Mouse (Mus musculus): ENCODE measurements around the gene Spag7. TPM values are rescaled to one million over a fixed set of nuclear protein-coding genes. Genes with fewer than 3 reads are reported as not detected.

Spag7 gene
- polyA plus RNA-seq, 1 experiment, result 20.2 TPM

DNA sequence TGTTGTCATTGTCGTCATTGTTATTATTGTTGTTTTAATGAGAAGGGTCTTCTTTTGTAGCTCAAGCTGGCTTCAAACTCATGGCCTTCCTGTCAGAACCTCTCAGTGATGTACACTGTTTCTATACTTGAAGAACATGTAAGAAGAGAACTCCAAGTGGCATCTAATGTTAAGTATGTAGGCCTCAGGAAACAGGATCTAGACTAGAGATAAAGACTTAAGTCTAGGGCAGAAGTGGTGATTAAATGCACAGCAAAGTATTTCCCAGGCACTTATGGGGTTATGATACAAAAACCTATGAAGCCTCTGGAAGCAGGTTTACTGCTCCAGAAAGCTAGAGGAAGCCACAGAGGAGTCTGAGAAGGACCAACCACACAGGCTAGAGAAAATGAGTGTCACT lies 30.9 kb downstream of the Spag7 start:
- TF ChIP-seq CTCF (IDR thresholded peaks at IDR 0.05; ENCODE audit: extremely low read depth, insufficient read depth, insufficient read length, insufficient replicate concordance) (no peak), POLR2A (IDR thresholded peaks at IDR 0.05; ENCODE audit: low read depth, low read length) (no peak)
- Histone ChIP-seq H3K27me3 (ENCODE audit: control insufficient read depth, insufficient read depth, low read length) (no peaks in the 10 kb centered on the region), H3K27ac (ENCODE audit: insufficient read depth, low read length) (no peak overlapping the region), H3K4me3 (ENCODE audit: extremely low read depth, insufficient read depth, insufficient read length) (no peak overlapping the region), H3K4me1 (ENCODE audit: control insufficient read depth, insufficient read depth, insufficient read length) (no peaks in the 10 kb centered on the region), H3K36me3 (ENCODE audit: control insufficient read depth, insufficient read depth, low read length) (no peaks in the 10 kb centered on the region)
- DNase-seq (ENCODE audit: low read depth in 1 of 2, low spot score in 2 of 2), result no peak
- 69% methylated on average over 1 of the region's 1 CpGs for WGBS

DNA sequence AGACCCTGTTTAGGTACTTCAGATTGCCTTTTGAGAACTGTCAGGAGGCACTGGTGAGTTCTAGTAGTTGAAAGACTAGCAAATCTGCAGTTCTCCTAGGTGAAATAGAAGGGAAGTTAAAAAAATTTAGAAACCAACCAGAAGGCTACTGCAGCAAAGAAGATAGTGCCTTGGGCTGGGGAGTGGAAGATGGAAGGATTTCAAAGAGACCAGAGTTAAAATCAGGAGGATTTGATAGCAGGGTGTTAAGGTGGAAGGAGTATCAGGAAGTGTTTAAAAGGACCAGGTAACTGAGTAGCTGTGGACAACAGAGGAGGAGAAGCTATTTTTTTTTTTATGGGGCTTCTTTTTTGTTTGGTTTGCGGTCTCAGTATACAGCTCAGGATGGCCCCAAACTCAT lies 31.5 kb downstream of the Spag7 start:
- TF ChIP-seq CTCF (IDR thresholded peaks at IDR 0.05; ENCODE audit: extremely low read depth, insufficient read depth, insufficient read length, insufficient replicate concordance) (no peak), POLR2A (IDR thresholded peaks at IDR 0.05; ENCODE audit: low read depth, low read length) (no peak)
- H3K27ac ChIP-seq (ENCODE audit: insufficient read depth, low read length), result no peak overlapping the region
- H3K4me1 ChIP-seq (ENCODE audit: control insufficient read depth, insufficient read depth, insufficient read length), result no peaks in the 10 kb centered on the region
- no peaks in the 10 kb centered on the region for H3K27me3 ChIP-seq (ENCODE audit: control insufficient read depth, insufficient read depth, low read length)
- DNase-seq (ENCODE audit: low read depth in 1 of 2, low spot score in 2 of 2), result no peak
- no peaks in the 10 kb centered on the region for H3K36me3 ChIP-seq (ENCODE audit: control insufficient read depth, insufficient read depth, low read length)
- H3K4me3 ChIP-seq (ENCODE audit: extremely low read depth, insufficient read depth, insufficient read length), result no peak overlapping the region
- WGBS, result 92% methylated on average over 1 of the region's 1 CpGs

- TF ChIP-seq CTCF (IDR thresholded peaks at IDR 0.05; ENCODE audit: extremely low read depth, insufficient read depth, insufficient read length, insufficient replicate concordance) (no peak), POLR2A (IDR thresholded peaks at IDR 0.05; ENCODE audit: low read depth, low read length) (no peak)
- H3K36me3 ChIP-seq (ENCODE audit: control insufficient read depth, insufficient read depth, low read length), result no peaks in the 10 kb centered on the region
- WGBS, result 92% methylated on average over 4 of the region's 4 CpGs
- no peaks in the 10 kb centered on the region for H3K4me1 ChIP-seq (ENCODE audit: control insufficient read depth, insufficient read depth, insufficient read length)
- H3K27me3 ChIP-seq (ENCODE audit: control insufficient read depth, insufficient read depth, low read length), result no peaks in the 10 kb centered on the region
- H3K4me3 ChIP-seq (ENCODE audit: extremely low read depth, insufficient read depth, insufficient read length), result no peak overlapping the region
- H3K27ac ChIP-seq (ENCODE audit: insufficient read depth, low read length), result no peak overlapping the region
- no peak for DNase-seq (ENCODE audit: low read depth in 1 of 2, low spot score in 2 of 2)
Observed at GRCm38 (mm10) chr11:70635601-70636000, 33.6 kb downstream of the Spag7 start.

- H3K27me3 ChIP-seq (ENCODE audit: control insufficient read depth, insufficient read depth, low read length), result no peaks in the 10 kb centered on the region
- H3K4me1 ChIP-seq (ENCODE audit: control insufficient read depth, insufficient read depth, insufficient read length), result no peaks in the 10 kb centered on the region
- no peak for DNase-seq (ENCODE audit: low read depth in 1 of 2, low spot score in 2 of 2)
- H3K36me3 ChIP-seq (ENCODE audit: control insufficient read depth, insufficient read depth, low read length), result no peaks in the 10 kb centered on the region
- H3K4me3 ChIP-seq (ENCODE audit: extremely low read depth, insufficient read depth, insufficient read length), result no peak overlapping the region
- 63% methylated on average over 7 of the region's 7 CpGs for WGBS
- H3K27ac ChIP-seq (ENCODE audit: insufficient read depth, low read length), result no peak overlapping the region
- TF ChIP-seq POLR2A (IDR thresholded peaks at IDR 0.05; ENCODE audit: low read depth, low read length) (no peak), CTCF (IDR thresholded peaks at IDR 0.05; ENCODE audit: extremely low read depth, insufficient read depth, insufficient read length, insufficient replicate concordance) (no peak)
Observed at GRCm38 (mm10) chr11:70630129-70630528, 39.1 kb downstream of the Spag7 start.

DNA sequence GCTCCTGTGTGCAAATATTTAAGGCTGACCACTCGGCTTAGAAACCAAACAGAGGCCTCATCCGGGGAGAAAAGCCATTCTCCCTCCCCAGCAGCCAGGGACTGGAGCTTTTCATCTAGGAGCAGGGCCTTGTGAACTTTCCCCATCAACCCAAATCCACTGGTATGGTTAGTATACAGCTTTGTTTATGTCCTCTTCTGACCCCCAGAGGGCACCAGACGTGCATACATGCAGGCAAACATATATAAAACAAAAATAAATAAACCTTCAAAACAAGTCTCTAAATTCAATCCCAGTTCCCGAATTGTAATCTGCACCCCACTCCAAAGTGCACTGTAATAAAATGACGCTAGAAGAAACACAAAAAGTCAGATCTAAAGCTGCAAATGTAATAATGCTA lies 39.7 kb downstream of the Spag7 start:
- Histone ChIP-seq H3K27ac (ENCODE audit: insufficient read depth, low read length) (no peak overlapping the region), H3K4me1 (ENCODE audit: control insufficient read depth, insufficient read depth, insufficient read length) (no peaks in the 10 kb centered on the region), H3K4me3 (ENCODE audit: extremely low read depth, insufficient read depth, insufficient read length) (no peak overlapping the region), H3K36me3 (ENCODE audit: control insufficient read depth, insufficient read depth, low read length) (no peaks in the 10 kb centered on the region), H3K27me3 (ENCODE audit: control insufficient read depth, insufficient read depth, low read length) (no peaks in the 10 kb centered on the region)
- peak in 1 of 2 experiments; percentile 33 for DNase-seq (ENCODE audit: low read depth in 1 of 2, low spot score in 2 of 2)
- 60% methylated on average over 5 of the region's 5 CpGs for WGBS
- peak; percentile 27; the same call in 1 of the 2 replicates for TF ChIP-seq CTCF (IDR thresholded peaks at IDR 0.05; ENCODE audit: extremely low read depth, insufficient read depth, insufficient read length, insufficient replicate concordance)
- TF ChIP-seq POLR2A (IDR thresholded peaks at IDR 0.05; ENCODE audit: low read depth, low read length), result no peak

DNA sequence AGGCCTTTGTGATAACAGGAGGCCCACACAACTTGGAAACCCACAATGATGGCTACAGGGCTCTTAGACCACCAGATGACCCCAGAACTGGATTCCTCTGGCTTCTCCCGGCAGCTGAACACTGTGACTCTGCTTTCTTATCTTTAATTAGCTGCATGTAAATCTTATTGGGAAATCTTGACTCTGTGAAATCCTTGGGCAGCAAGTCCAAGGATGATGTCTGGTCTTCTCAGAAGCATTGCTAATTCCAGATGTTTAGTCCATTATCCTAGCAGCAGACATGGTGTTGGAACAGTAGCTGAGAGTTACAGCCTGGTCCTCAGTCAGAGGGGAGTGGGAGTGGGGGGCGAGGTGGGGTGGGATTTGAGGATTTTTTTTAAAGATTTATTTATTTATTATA lies 40.8 kb downstream of the Spag7 start:
- TF ChIP-seq CTCF (IDR thresholded peaks at IDR 0.05; ENCODE audit: extremely low read depth, insufficient read depth, insufficient read length, insufficient replicate concordance) (no peak), POLR2A (IDR thresholded peaks at IDR 0.05; ENCODE audit: low read depth, low read length) (no peak)
- H3K4me1 ChIP-seq (ENCODE audit: control insufficient read depth, insufficient read depth, insufficient read length), result no peaks in the 10 kb centered on the region

GRCm38 (mm10) chr11:70626877-70627276 lies 42.3 kb downstream of the Spag7 start:
- no peak for DNase-seq (ENCODE audit: low read depth in 1 of 2, low spot score in 2 of 2)
- H3K4me3 ChIP-seq (ENCODE audit: extremely low read depth, insufficient read depth, insufficient read length), result no peak overlapping the region
- no peaks in the 10 kb centered on the region for H3K36me3 ChIP-seq (ENCODE audit: control insufficient read depth, insufficient read depth, low read length)
- 73% methylated on average over 4 of the region's 4 CpGs for WGBS
- H3K27ac ChIP-seq (ENCODE audit: insufficient read depth, low read length), result no peak overlapping the region
- H3K27me3 ChIP-seq (ENCODE audit: control insufficient read depth, insufficient read depth, low read length), result no peaks in the 10 kb centered on the region
- TF ChIP-seq CTCF (IDR thresholded peaks at IDR 0.05; ENCODE audit: extremely low read depth, insufficient read depth, insufficient read length, insufficient replicate concordance) (no peak), POLR2A (IDR thresholded peaks at IDR 0.05; ENCODE audit: low read depth, low read length) (no peak)
- no peaks in the 10 kb centered on the region for H3K4me1 ChIP-seq (ENCODE audit: control insufficient read depth, insufficient read depth, insufficient read length)

More for the DNA sequence above, 40.8 kb downstream of the Spag7 start:
- Histone ChIP-seq H3K36me3 (ENCODE audit: control insufficient read depth, insufficient read depth, low read length) (no peaks in the 10 kb centered on the region), H3K27ac (ENCODE audit: insufficient read depth, low read length) (no peak overlapping the region), H3K27me3 (ENCODE audit: control insufficient read depth, insufficient read depth, low read length) (no peaks in the 10 kb centered on the region), H3K4me3 (ENCODE audit: extremely low read depth, insufficient read depth, insufficient read length) (no peak overlapping the region)
- WGBS, result 67% methylated on average over 2 of the region's 2 CpGs
- no peak for DNase-seq (ENCODE audit: low read depth in 1 of 2, low spot score in 2 of 2)
